Mouse (Mus musculus) kidney, adult 11 months (tissue): Measurements from ENCODE around the gene Atm.
A peak's percentile ranks its signal among the peaks of the same experiment; 100 is the strongest.

ENCODE experiments used
- DNase-seq: peaks from one replicate; pipeline ENCODE4 v3.0.0; 2022

The Atm gene

DNA sequence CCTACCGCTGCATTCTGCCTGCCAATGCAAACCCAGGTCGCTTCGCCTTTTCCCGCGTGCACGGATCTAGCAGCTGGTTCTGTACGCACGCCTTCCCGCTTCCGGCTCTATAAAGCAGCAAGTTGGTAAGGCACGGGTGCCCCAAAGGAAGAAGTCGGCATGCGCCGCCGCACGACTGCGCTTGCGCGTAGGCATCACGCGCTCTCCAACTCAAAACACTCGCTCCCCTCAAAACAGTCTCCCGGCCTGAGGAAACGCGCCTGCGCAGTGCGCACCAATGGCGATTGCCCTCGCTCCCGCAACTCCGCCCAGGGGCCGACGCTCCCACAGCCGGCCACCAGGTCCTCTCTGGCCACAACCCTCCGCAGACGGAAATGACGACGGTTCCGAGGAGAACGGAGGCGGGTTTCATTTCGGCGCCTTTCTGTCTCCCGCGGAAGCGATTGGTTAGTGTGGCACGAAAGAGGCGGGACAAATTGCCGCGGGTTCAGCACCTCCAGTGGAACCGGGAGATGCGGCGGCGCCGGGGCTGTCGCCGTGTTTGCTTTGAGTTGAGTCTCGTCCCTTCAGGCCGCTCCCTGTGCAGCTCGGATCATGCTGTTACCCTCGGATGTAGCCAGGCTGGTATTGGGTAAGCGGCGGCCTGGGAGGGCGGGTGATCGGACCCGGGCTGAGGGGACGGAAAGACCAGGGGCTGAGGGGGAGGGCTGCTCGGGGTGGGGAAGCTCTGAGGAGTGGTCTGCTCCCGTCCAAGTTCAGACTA lies at the start of gene Atm, which contains the start of gene Npat:
Gene Atm, minus strand, starts transcription at position 183 of the 763 bp plus-strand sequence.
Gene Npat, plus strand, starts transcription at position 490 of the 763 bp plus-strand sequence.
- peak; percentile 99 for DNase-seq

DNA sequence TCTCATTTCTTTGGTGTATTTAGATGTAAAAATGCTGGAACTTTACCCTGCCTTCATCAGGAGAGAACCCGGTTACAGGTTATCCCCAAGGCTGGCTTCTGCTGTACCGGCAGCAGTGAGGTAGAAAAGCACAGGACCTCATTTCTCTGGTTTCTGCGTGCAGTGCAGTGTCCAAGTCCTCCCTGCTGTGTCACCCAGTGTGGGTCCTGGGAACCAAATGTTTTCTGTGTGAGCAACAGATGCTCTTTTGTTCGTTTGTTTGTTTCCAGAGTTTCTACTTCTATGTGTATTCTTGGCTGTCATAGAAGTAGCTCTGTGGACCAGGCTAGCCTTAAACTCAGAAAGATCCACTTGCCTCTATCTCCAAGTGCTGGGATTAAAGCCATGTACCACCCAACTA lies 45.3 kb upstream of the Atm start:
- DNase-seq, result no peak

DNA sequence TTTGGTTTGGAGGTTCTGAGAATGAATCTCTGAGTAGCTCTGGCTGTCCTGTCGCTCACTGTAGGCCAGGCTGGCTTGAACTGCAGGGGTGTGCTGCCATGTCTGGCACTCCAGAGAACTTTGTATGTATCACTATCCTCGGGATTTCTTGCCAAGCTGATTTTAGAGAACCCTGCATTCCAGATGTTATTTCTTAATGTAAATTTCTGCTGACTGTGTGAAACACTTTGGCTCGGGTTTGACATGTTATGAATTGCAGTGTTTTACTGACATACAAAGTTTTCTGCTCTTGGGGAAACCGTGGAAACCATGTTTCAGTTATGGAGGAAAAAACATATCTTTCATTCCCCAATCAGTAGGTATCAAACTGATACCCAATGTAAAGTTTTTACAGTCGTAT lies 39.2 kb upstream of the Atm start:
- no peak for DNase-seq

DNA sequence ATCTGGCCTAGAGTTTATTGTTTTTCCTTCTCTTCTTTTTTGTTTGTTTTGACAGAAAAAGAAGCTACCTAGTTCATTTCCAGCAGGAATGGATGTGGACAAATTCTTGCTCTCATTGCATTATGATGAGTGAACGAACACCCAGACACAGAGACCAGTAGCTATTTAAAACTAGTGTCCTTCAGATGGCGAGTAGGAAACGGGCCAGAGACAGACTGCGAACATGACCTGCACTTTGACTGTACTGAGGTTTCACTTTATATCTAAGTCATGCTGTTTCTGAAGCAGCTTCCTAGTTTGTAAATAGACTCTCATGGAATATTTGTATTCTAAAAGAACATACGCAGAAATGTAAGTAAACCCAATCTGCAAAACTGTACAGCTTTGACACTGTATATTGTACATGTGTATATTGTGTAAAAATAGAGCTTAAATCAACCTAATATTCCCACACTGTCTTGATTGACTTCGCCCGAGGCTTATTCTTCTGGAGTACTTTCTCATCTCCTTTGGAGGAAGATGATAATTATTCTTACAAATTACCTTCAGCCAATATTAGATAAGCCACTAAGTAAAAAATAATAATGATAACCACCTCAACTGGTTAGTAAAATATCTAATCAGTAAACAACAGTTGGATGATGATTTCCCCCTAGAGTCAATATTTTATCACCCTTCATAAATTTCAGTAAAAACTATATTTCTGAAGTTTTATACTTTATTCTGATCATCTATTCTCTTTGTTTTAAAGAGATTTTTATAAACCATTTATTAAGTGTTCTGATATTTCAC lies 36.2 kb upstream of the Atm start:
- DNase-seq, result no peak

DNA sequence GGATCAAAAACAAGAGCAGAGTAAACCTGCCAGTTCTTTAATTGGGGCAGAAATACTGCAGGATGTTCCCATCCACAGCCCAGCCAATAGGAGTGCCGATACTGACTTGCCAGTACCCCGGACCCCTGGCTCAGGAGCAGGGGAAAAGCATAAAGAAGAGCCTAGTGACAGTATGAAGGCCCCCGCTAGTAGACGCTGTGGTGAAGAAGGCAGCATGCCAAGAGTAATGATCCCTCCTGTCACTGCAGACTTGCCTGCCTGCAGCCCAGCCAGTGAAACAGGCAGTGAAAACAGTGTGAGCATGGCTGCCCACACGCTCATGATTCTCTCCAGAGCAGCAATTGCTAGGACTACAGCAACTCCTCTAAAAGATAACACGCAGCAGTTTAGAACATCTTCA lies 34.1 kb upstream of the Atm start:
- no peak for DNase-seq

DNA sequence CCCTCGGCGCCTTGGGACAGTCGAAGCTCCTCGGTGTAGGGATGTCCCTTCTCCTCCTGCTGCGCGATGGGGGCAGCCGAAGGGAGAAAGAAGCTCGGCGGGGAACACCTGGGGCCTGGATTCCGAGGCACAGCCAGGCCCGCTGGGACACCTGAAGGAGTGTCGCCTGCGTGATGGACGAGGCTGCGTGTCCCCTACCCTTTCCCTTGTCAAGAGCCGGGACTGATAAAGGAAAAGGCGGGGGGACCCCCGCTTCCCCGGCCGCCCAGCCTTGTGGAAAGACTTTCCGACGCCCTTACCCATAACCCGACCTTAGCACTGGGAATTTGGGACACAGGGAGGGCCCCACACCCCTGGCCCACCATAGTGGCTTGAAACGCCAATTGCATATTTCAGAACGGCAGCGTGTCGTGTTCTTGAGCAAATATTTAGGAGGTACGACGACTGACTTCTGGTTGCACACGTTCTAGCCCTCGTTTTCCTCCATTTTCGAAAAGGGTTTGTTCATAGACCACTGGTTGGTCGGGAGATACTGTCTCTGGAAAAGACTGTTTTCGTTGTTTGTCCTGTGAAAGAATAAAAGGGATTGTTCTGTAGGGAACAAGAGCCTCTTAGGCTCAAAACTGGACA lies 911 bp upstream of the Atm start:
- DNase-seq, result no peak

DNA sequence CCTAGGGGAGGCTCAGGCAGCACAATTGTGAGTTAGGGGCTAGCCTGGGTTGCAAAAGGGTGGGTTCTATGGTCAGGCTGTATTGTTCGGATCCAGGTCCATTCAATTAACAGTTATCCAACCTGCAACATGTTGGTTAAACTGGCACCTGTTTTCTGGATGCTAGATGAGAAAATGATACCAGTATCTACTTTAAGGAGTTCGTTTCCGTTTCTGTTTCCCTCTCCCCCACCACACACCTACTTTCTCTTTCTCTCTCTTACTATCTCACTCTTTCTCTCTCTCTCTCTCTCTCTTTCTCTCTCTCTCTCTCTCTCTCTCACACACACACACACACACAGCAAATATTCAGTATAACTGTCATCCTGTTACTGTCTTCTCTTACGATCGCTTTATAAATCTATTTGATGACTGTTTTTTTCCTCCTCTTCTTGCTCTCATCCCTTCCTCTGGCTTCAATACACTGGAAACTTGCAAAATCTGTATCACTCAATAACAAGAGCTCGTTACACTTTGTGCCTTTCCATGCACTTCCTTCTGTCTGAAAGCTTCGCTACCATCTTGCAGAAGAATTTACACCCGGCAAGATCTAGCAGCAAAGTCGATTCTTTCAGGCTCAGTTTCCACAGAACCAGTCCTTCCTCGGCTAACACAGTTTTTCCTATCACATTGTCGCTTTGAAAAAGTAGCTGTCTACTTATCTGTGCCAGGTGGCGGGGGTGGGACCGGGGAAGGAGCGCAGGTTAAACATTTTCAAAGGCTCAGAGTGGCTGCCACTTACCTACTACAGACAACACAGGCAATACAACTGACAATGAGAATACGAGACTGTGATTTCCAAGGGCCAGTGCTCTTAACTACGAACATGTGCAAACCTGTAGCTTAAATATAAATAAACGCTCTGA lies 872 bp downstream of the Atm start:
- DNase-seq, result peak; percentile 23

DNA sequence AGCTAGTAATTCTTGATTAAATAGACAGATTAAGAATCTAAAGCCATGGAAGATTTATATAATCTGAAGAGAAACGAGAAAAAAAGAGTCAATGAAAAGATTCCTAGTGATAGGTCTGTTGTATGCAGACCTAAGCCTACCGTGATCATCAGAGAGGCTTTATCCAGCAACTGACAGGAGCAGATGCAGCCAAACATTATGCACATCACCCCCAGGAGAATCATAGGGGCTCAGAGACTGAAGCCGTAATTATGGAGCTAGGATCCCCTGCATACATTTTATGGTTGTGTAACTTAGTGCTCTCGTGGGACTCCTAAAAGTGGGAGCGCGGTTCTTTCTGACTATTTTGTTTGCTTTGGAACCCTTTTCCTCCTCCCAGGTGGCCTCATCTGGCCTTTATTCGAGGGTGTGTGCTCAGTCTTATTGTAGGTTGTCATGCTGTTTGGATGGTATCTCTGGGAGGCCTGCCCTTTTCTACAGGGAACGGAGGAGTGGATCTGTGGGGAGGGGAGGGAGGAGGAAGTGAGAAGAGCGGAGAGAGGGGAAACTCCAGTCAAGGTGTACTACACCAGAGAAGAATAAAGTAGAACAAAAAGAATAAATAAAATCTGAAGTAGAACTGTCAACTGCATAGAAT lies 19.0 kb downstream of the Atm start:
- no peak for DNase-seq

DNA sequence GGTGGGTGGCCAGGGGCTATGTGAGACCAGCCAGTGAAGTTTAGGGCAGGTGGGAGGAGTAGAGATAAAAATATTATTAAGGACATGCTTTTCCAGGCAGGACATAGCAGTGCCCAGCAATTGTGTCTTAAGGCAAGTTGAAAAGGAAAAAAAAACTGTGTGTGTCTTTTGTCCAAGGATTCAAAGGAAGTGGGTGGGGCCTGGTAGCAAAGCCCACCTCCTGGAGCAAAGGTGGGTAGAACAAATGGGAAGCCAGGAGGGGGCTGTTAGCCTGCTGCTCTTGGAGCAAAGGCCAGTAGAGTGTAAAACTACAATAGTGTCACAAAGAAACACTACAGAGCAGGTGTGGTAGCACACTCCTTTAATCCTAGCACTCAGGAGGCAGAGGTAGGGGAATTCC lies 22.4 kb downstream of the Atm start:
- DNase-seq, result no peak

DNA sequence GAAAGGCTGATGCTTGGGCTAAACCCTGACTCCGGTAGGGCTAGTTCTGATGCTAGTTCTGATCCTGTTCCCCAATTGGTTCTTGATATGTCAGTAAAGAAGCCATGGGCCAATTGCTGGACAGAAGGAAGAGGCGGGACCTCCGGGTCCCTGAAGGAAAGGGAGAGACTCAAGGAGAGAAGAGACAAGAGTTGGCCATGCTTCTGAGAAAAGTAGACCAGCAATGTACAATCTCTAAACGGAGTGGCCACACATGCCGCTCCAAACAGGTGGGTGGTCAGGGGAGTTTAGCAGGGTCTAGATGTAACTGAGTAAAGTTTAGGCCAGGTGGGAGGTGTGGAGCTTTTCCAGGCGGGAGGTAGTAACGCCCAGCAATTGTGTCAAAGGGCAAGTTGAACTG lies 28.5 kb downstream of the Atm start:
- no peak for DNase-seq

DNA sequence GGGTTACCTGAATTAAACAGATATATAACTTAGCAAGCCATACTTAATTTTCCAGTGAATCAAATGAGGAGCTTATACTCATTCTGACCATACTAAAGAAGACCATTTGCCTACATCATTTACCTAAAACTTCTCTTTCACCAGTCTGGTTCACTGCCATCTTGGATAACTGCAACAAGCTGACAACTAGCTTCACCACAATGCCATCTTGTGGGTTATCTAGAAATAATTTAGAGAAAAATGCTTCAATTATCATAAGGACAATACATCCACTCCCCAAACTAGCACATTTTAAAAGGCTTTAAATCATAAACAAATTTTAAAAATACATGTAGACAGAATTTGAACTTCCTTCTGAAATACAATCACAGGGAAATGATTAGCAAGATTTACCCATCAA lies 50.7 kb downstream of the Atm start:
- DNase-seq, result no peak

DNA sequence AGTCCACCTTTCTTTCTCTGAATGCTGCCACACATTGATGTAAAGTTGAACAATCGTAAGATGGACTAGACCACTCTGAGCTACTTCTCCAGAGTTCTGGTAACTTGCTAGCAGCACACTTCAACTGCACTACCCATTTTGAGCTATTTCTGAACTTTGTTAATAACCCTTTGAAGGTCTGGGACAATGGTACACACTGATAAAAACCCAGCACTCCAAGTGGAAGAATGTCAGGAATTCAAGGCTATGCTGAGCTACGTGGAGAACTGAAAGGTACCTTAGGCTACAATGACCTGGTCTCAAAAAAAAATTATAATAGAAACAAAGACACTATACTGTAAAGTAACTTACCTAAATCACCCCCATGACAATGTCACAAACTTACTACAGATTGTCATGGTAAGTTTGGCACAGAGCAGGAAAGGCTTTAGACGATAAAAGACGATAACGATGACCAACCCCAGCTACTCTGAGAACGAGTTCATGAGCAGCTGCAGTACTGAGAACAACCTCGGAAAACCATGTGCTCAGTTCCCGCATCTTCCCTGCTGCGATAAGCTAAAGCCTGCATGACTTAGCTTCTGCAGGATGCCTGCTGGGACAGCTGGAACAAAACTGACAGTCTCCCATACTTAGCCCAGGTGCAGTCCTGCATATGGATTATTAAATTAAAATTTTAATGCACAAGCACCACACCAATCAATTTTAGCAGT lies 63.6 kb downstream of the Atm start:
- no peak for DNase-seq

DNA sequence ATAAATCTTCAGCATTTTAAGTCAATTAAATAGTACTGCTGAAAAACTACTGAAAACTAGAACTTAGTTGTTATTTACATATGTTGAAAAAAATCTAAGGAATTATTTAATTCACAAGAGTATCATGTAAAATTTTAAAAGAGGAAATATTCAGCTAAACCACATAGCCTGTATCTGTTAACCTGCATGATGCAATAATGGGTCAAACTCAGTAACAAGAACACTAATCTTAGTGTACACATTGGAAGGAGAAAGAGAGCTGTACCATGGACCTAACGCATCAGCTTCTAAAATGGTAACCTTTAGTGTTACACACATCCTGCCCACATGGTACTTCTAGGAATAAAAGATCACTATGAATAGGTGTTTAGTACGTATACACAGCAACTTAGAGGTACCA lies 84.5 kb downstream of the Atm start:
- DNase-seq, result no peak

DNA sequence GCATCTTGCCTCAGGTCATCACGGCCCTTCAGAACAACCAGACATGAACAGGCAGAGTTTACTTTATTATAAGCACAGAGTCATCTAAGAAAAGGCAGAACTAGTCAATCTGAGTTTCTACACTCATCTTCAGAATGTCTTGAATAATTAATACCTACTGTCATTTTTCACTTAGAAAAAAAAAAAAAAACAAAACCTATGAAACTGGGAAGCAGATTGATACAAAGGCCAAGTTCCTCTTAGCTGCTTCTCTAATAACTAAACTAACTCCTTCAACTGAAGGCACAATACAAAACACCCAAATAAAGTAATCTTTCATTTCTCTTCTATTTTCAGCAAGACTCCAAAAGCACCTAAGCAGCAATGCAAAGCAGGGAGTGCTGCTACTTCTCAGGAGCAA lies 85.9 kb downstream of the Atm start:
- DNase-seq, result no peak

DNA sequence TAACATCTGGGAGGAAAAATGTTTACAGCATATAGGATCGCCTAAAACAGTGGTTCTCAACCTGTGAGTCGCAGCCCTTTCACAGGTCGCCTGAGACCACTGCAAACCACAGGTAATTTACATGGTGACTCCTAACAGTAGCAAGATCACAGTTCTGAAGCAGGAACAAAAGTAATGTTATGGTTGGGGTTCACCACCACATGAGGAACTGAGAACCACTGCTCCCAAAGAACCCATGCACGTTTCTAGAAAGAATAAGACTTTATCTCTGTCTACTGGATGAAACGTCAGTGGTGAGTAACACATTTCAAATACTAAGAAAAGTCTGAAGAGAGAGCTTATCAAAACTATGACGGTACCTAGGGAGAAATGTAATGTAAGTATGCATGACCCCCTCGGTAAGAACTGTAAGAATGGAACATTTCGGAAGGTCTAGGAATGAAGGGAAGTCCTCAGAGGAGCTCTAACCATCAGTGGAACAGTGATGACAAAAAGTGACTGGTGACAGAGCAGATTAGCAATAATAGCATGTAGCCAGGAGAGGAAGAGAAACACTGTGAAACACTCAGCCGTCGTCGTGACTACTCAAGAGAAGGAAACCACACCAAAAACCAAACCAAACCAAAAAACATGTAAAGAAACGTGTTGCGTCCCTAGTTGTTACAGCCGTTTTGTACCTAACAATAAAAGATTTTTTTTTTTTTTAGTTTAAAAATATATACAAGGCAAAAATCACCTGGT lies 100.5 kb downstream of the Atm start:
- no peak for DNase-seq

DNA sequence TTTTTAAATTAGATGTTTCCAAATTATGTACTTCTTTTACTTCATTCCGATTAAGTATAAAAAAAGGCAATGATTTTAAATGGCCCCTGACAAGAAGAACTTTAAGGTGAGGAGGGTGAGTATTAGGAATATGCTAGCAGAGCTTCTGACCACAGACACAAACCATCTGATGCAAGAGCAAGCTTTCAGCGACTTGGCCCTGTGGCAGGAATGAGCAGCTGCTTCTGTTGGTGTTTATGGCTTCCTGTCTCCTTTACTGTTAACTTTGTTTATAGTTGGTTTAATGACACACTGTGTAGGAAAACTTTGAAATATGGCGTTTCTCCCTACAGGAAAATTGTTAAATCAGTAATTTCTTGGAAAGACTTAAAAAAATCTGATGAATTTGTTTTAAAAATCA lies 108.9 kb downstream of the Atm start:
- DNase-seq, result no peak

DNA sequence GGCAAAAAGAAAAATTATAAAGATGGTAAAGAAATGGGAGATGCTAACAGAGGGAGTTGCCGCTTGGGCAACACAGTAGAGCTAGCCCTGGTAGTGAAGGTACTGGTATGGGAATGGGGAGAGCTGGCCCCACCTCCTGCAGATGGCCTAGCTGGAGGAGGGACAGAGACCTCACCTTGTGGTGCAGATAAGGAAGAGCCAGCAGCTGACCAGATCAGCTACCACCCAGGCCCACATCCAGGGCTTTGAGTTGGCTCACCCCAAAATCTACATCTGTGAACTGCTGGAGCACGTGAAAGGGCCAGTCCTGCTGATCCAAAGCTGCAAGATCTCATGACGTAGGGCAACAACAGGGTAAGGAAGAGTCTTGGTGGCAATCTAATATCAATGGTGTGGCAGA lies 109.8 kb downstream of the Atm start:
- no peak for DNase-seq

DNA sequence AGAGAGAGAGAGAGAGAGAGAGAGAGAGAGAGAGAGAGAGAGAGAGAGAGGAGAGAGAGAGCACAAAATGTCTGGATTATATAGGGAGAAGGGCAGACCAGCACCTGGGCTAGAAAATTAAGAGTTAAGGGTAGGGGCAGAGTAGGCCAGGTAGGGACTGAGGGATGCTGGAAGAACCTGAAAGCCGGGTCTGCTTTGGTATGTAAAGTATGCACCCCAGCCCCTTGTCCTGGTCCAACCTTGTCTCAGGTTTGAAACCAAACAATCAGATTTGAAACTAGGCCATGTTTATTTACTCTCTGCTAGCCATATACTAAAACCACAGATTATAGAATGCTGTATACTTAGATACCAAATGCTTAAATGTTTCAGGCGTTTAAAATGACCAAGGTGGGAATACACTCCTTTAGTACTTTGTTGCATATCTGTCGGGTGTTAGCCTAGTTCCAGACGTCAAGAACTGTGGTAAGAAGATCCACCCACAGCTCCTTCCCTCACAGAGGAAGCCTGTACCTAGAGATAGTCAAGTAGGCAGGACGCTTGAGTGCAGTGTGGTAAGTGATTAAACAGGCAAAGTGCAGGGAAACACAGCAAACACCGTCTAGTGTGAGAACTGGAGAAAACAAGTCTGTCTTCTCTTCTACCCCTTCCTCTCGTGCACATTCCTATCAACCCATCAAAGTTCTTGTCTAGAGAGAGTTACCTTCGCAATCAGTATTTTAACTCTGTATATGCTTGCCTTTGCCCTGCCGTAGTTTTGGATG lies 114.2 kb downstream of the Atm start:
- no peak for DNase-seq

DNA sequence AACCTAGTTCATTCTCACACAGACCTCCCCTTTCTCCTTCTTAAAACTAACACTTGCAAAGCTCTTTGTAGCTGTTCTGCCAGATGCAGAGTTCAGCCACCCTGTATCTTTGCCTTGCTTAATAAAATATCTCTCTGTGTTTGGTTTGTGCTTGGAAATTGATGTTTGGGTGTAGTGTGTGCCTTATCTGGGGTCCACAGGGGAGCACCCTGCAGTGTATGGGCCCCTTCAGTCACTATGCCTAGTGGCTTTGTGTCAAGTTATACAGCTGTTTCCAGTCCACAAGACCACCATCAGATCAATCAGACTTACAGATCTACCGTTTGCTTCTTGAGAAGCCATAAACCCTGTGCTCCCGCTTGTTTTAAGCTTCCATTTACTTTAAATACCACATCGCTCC lies 127.1 kb downstream of the Atm start:
- DNase-seq, result no peak

DNA sequence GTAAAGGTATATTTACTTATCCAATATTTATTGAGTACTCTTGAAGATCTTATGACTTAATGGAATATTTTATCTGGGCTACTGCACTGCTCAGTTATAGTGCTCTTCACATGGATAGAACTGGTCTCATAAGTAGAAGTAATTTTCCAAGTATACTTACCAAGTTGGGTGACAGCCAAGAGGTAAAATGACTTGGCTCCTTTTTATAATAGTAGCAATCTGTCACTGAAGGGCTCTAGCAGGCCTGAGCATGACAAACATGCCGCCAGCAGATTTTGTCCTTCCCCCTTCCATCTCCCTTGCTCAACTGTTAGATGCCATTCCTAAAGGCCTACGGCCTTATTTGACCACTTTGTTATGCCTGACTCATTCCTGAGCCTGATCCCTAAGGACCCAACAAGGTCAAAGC lies 127.6 kb downstream of the Atm start:
- DNase-seq, result peak; percentile 57
